Mouse (Mus musculus): ENCODE data around the gene Tmem100. TPM values are rescaled to one million over a fixed set of nuclear protein-coding genes. Genes with fewer than 3 reads are reported as not detected.
A peak's percentile ranks its signal among the peaks of the same experiment; 100 is the strongest.

Gene Tmem100
- polyA plus RNA-seq, 1 experiment from 2014 or later = 21.9 TPM

DNA sequence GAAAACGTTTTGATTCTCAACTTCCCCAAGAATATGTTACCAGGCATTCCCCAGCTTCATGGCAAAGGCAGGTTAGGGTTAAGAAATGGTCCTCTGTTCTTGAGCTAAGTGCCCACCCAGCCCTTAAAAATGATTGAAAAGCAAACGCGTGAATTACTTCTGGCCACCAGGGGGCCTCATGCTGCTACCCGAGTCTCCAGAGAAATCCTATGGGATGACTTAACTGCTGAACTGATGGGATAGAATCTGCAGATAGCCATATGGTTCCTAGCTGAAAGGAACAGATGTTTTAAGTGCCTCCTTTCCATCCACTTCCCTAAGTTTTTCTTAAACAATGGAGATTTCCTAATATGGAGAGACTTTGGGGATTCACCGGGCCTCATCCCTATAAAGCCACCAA, 7.9 kb downstream of the Tmem100 start:
- Histone ChIP-seq H3K36me3 (peaks cover 13% of the 10 kb centered on the region), H3K4me3 (replicated peaks) (no peak overlapping the region), H3K4me1 (peaks cover 15% of the 10 kb centered on the region), H3K4me2 (no peak overlapping the region), H3K27me3 (no peaks in the 10 kb centered on the region), H3K9me3 (replicated peaks) (0 out of 2 replicates have a peak, but pooled peaks cover 7% of the 10 kb centered on the region), H3K9ac (no peak overlapping the region), H3K27ac (no peak overlapping the region)
- ATAC-seq (replicated peaks; ENCODE audit: low FRiP score) = no peak
- 29% methylated on average over 5 of the region's 5 CpGs for WGBS

- Histone ChIP-seq H3K4me1 (peaks cover 17% of the 10 kb centered on the region), H3K36me3 (no peaks in the 10 kb centered on the region), H3K27me3 (no peaks in the 10 kb centered on the region), H3K9me3 (replicated peaks) (no peaks in the 10 kb centered on the region), H3K4me2 (no peak overlapping the region), H3K4me3 (replicated peaks) (no peak overlapping the region), H3K27ac (no peak overlapping the region), H3K9ac (no peak overlapping the region)
- 69% methylated on average over 4 of the region's 4 CpGs for WGBS
- ATAC-seq (replicated peaks; ENCODE audit: low FRiP score) = no peak
Measured at GRCm38 (mm10) chr11:90044459-90044858, 14.3 kb downstream of the Tmem100 start.

GRCm38 (mm10) chr11:90046211-90046610, 16.1 kb downstream of the Tmem100 start:
- no peaks in the 10 kb centered on the region for H3K9me3 ChIP-seq (replicated peaks)
- H3K4me3 ChIP-seq (replicated peaks) = no peak overlapping the region
- H3K9ac ChIP-seq = no peak overlapping the region
- no peak overlapping the region for H3K4me2 ChIP-seq
- WGBS = 26% methylated on average over 7 of the region's 7 CpGs
- peaks cover 17% of the 10 kb centered on the region for H3K4me1 ChIP-seq
- no peaks in the 10 kb centered on the region for H3K36me3 ChIP-seq
- 0 out of 2 replicates have a peak, but pooled peaks have one; percentile 18 for ATAC-seq (replicated peaks; ENCODE audit: low FRiP score)
- H3K27me3 ChIP-seq = no peaks in the 10 kb centered on the region
- no peak overlapping the region for H3K27ac ChIP-seq

DNA sequence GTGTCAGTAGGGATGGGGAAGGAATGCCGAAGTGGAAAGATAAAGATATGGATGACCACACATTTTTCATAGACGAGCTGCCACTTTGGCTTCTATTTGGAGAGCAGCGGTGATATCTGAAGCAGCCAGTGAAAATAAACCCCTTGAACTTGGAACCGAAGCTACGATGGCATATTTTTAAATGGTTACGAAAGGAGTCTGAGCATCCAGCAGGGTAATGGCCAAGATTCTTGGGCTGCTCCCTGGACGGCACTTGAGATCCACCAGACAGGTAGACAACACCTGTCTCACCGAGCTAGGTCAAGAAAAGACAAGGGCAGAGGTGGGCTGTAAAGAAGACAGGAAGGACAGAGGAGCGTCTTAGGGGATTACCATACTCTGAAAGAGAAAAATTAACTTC, 17.1 kb downstream of the Tmem100 start:
- Histone ChIP-seq H3K9ac (no peak overlapping the region), H3K4me3 (replicated peaks) (no peak overlapping the region), H3K36me3 (no peaks in the 10 kb centered on the region), H3K9me3 (replicated peaks) (no peaks in the 10 kb centered on the region), H3K4me1 (peaks cover 17% of the 10 kb centered on the region), H3K27ac (no peak overlapping the region), H3K4me2 (no peak overlapping the region), H3K27me3 (no peaks in the 10 kb centered on the region)
- WGBS = 39% methylated on average over 9 of the region's 9 CpGs
- no peak for ATAC-seq (replicated peaks; ENCODE audit: low FRiP score)

DNA sequence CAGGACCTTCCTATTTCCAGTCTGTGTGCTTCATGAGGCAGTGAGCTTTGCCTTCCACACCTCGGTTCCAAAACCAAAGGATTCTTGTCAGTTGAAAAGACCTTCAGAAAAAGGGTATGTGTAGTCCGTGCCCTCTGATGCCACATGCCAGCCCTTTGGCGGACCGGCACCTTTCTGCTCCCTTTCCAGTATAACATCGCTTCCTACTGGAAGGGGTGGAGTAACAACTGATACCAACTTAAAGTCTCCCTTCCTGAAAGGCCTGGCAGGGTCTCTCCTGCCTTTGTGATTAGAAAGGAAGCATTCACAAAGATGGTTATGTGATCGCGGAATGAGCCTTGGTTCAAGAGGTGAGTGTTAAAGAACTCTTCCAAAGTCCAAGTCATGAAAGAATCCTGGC, 19.9 kb downstream of the Tmem100 start:
- Histone ChIP-seq H3K4me3 (replicated peaks) (no peak overlapping the region), H3K4me1 (peaks cover 27% of the 10 kb centered on the region), H3K27ac (no peak overlapping the region), H3K9ac (no peak overlapping the region), H3K27me3 (no peaks in the 10 kb centered on the region), H3K4me2 (no peak overlapping the region), H3K9me3 (replicated peaks) (no peaks in the 10 kb centered on the region), H3K36me3 (no peaks in the 10 kb centered on the region)
- WGBS = 89% methylated on average over 7 of the region's 7 CpGs
- ATAC-seq (replicated peaks; ENCODE audit: low FRiP score) = no peak

- H3K27ac ChIP-seq = no peak overlapping the region
- no peaks in the 10 kb centered on the region for H3K27me3 ChIP-seq
- H3K4me1 ChIP-seq = peaks cover 15% of the 10 kb centered on the region
- H3K9ac ChIP-seq = no peak overlapping the region
- WGBS = 49% methylated on average over 7 of the region's 7 CpGs
- H3K9me3 ChIP-seq (replicated peaks) = no peaks in the 10 kb centered on the region
- no peak for ATAC-seq (replicated peaks; ENCODE audit: low FRiP score)
- H3K4me3 ChIP-seq (replicated peaks) = no peak overlapping the region
- no peak overlapping the region for H3K4me2 ChIP-seq
- H3K36me3 ChIP-seq = no peaks in the 10 kb centered on the region
Measured at GRCm38 (mm10) chr11:90052785-90053184, 22.6 kb downstream of the Tmem100 start.

DNA sequence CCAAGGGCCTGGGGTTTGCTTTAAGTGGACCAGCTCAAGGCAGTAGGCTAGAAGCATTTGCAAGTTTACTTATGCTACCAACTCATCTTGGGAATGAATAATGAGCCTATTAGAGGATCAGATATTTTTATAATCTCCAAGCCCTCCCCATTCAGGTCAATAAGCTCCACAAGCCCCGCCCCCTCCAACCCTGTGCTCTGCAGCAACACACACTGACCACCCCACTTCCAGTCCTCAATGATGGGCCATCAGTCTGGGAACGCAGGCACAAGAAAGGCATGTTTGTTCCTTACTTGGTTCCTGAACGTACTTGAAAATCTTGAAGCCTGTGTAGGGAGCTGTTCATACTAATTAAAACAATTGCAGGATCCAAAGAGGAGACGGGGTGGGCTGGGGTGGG, 23.7 kb downstream of the Tmem100 start:
- no peak overlapping the region for H3K4me3 ChIP-seq (replicated peaks)
- H3K4me1 ChIP-seq = peaks cover 10% of the 10 kb centered on the region; the same call in 1 of the 2 replicates
- no peaks in the 10 kb centered on the region for H3K27me3 ChIP-seq
- 62% methylated on average over 4 of the region's 4 CpGs for WGBS
- H3K9me3 ChIP-seq (replicated peaks) = no peaks in the 10 kb centered on the region
- H3K9ac ChIP-seq = no peak overlapping the region
- no peak for ATAC-seq (replicated peaks; ENCODE audit: low FRiP score)
- no peak overlapping the region for H3K27ac ChIP-seq
- H3K36me3 ChIP-seq = no peaks in the 10 kb centered on the region
- H3K4me2 ChIP-seq = no peak overlapping the region

DNA sequence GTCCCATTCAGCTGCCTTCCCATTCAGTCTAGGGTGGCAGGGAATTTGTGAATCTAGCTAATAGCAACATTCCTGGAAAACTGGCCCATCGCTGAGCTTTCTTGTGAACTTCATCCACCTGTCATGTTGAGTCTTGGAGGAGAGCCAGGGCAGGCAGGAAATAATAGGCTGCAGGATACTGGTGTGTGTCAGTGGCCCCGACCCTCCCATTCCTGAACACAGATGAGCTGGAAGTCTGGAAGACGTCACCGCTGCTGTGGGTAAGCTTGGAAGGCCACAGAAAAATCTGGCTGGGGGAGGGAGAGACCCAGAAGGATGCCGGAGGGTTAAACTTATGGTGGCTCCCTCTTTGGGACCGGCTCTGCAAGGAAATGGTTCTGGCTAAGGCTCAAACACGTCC, 24.3 kb downstream of the Tmem100 start:
- WGBS = 46% methylated on average over 7 of the region's 7 CpGs
- Histone ChIP-seq H3K9ac (no peak overlapping the region), H3K4me3 (replicated peaks) (no peak overlapping the region), H3K36me3 (no peaks in the 10 kb centered on the region), H3K27ac (no peak overlapping the region), H3K4me1 (peaks cover 10% of the 10 kb centered on the region; the same call in 1 of the 2 replicates), H3K9me3 (replicated peaks) (no peaks in the 10 kb centered on the region; the same call in 1 of the 2 replicates), H3K27me3 (no peaks in the 10 kb centered on the region), H3K4me2 (no peak overlapping the region)
- ATAC-seq (replicated peaks; ENCODE audit: low FRiP score) = no peak; the same call in 1 of the 2 replicates

DNA sequence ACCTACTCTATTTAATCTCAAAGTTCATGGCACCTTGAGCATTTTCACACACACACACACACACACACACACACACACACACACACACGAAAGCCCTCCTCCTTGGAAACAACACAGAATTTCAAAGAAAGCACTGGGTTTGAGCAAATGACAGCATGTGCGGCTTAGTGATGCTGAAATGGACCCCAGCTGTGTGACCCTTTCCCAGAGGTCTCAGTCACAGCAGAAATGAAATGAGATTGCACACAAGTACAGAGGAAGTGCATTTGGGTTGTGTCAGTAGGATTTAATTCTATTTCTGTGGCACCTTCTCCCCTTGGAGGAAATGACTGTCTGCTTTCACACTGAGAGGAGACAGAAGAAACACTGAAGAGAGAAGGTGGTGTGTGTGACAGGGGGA, 26.9 kb downstream of the Tmem100 start:
- Histone ChIP-seq H3K9me3 (replicated peaks) (peaks cover 2% of the 10 kb centered on the region; the same call in 1 of the 2 replicates), H3K36me3 (no peaks in the 10 kb centered on the region), H3K4me2 (no peak overlapping the region), H3K4me3 (replicated peaks) (no peak overlapping the region), H3K4me1 (peaks cover 10% of the 10 kb centered on the region; the same call in 1 of the 2 replicates), H3K9ac (no peak overlapping the region), H3K27me3 (no peaks in the 10 kb centered on the region), H3K27ac (no peak overlapping the region)
- ATAC-seq (replicated peaks; ENCODE audit: low FRiP score) = no peak
- 42% methylated on average over 2 of the region's 2 CpGs for WGBS

GRCm38 (mm10) chr11:90059241-90059640, 29.1 kb downstream of the Tmem100 start:
- peaks cover 2% of the 10 kb centered on the region; the same call in 1 of the 2 replicates for H3K9me3 ChIP-seq (replicated peaks)
- H3K36me3 ChIP-seq = no peaks in the 10 kb centered on the region
- no peak overlapping the region for H3K27ac ChIP-seq
- no peak overlapping the region for H3K4me2 ChIP-seq
- H3K9ac ChIP-seq = no peak overlapping the region
- ATAC-seq (replicated peaks; ENCODE audit: low FRiP score) = no peak
- H3K4me3 ChIP-seq (replicated peaks) = no peak overlapping the region
- 0 out of 2 replicates have a peak, but pooled peaks cover 6% of the 10 kb centered on the region for H3K4me1 ChIP-seq
- no peaks in the 10 kb centered on the region for H3K27me3 ChIP-seq

- ATAC-seq (replicated peaks; ENCODE audit: low FRiP score) = no peak
- Histone ChIP-seq H3K4me3 (replicated peaks) (no peak overlapping the region), H3K36me3 (no peaks in the 10 kb centered on the region), H3K27me3 (no peaks in the 10 kb centered on the region), H3K4me1 (no peaks in the 10 kb centered on the region), H3K4me2 (no peak overlapping the region), H3K9ac (no peak overlapping the region), H3K27ac (no peak overlapping the region), H3K9me3 (replicated peaks) (peaks cover 2% of the 10 kb centered on the region; the same call in 1 of the 2 replicates)
- 45% methylated on average over 3 of the region's 3 CpGs for WGBS
Measured at GRCm38 (mm10) chr11:90062657-90063056, 32.5 kb downstream of the Tmem100 start.

DNA sequence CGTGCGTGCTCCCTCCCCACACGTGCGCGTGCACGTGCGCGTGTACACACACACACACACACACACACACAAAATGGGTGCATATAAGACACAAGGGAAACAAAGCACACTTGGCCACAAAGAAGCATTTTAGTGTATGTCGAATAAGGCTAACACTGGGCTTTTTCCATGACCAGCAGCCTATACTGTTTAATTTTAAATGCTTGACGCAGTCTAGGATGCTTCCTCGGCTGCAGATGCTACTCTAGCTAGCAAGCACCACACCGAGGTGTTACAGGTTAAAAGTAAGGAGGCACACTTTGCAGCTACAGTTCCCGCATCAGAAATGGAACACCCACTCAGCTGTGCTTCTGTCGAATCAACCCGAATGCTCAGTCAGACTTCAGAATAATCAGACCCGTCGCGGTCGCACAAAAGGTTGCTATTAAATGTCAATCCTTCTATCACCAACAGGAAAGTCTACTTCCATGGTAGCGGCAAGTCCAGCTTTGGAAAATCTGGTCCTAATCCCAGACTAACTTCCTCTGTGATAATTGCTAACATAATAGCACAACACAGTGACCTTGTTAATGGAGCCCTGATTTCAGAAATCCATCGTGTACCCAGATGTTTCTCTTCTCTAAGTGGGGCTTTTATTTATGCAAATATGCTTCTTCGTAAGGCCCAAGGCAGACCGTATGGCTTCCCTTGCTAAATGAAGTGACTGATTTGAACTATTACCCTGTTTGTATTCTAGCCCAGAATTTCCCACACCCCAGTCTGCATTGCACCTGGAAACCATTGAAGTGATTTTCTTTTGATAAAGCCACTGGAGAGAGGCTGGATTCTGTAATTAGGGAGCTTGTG, 36.5 kb downstream of the Tmem100 start:
- H3K9ac ChIP-seq = no peak overlapping the region
- H3K9me3 ChIP-seq (replicated peaks) = no peaks in the 10 kb centered on the region
- no peaks in the 10 kb centered on the region; the same call in 1 of the 2 replicates for H3K4me1 ChIP-seq
- no peaks in the 10 kb centered on the region for H3K27me3 ChIP-seq
- ATAC-seq (replicated peaks; ENCODE audit: low FRiP score) = no peak
- WGBS = 86% methylated on average over 23 of the region's 23 CpGs
- no peaks in the 10 kb centered on the region for H3K36me3 ChIP-seq
- no peak overlapping the region for H3K4me3 ChIP-seq (replicated peaks)
- no peak overlapping the region for H3K27ac ChIP-seq
- H3K4me2 ChIP-seq = no peak overlapping the region
